Mouse (Mus musculus) cerebellum, postnatal 14 days (tissue): ENCODE data around the gene Atp2a1.
"Not testable (repeated sequence)": the region's sequence is repeated elsewhere in the genome, so short reads cannot be mapped to it uniquely, and the experiment has no call there.

Experiments used
- DNase-seq, 2 experiments: peaks; one replicate each; pipeline ENCODE4 v3.0.0; 2021; ENCODE audit warnings: mixed read lengths in 2 of 2

The Atp2a1 gene

DNA sequence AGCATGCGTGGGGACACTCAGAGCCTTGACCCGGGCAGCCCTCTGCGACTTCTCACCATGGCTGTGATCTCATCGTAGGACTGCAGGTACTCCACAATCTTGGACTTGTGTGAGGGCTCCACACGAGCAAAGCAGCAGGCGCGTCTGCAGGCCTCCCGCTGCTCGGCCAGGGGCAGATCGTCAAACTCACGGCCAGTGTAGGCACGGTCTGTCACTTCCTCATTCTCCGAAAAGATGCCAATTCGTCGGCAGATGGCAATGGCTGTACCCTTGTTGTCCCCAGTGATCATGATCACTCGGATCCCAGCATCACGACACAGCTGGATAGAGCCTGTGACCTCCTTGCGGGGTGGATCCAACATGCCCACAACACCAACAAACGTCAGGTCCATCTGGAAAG, 14.4 kb downstream of the Atp2a1 start:
- DNase-seq: no peak

GRCm38 (mm10) chr7:126446217-126446616, 16.7 kb downstream of the Atp2a1 start:
- no peak for DNase-seq

- DNase-seq: no peak
Observed at GRCm38 (mm10) chr7:126445104-126445815, 17.6 kb downstream of the Atp2a1 start.

DNA sequence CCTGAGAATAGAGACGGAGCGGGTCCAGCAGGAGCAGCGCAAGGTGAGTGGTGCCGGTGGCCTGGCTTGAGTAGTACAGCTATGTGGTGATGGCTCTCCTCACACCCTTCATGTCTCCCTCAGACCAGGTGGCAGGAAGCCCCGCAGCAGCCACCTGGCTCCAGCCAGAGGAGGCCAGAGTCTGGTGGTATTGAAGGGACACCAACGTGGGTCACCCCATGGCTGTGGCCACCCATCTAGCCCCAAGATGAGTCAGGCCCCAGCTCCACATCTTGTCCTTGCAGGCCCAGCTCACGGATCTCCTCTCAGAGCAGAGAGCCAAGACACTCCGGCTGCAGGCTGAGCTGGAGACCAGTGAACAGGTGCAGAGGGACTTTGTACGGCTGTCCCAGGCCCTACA, 18.4 kb downstream of the Atp2a1 start:
- DNase-seq: no peak

- DNase-seq: no peak
Observed at GRCm38 (mm10) chr7:126443997-126444396, 18.9 kb downstream of the Atp2a1 start.

DNA sequence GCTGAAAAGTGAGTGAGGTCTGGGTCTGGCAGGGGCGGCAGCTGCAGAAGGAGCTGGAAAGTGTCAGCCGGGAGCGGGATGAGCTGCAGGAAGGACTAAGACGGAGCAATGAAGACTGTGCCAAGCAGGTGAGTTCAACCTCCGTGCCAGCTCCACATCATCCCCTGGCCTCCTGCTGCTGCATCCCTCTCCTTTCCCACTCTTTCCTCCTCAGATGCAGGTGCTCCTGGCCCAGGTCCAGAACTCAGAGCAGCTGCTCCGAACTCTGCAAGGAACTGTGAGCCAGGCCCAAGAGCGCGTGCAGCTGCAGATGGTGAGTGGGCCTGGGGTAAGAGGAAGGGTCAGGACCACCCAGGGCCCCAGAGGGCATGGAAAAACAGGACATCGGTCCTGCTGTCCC, 22.8 kb downstream of the Atp2a1 start:
- peak in 1 of 2 experiments; percentile 24 for DNase-seq

DNA sequence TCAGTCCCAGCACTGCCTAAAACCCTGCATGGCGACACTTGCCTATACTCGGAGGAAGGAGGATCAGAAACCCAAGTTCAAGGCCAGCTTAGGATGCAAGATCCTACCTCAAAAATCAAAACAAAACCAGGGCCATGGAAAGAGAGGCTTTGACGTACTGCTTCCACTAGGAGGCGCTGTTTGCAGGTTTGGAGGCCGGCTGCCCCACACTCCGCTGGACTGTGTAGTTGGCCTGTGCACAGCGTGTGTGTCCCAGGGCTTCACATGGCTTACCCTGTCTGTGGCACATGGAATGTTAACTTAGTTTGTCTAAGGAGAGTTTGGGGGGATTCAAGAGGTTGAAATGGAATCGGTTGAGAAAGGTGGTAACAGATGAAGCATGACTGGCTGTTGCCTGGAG, 26.1 kb downstream of the Atp2a1 start:
- DNase-seq: peak; percentile 68 to 84

DNA sequence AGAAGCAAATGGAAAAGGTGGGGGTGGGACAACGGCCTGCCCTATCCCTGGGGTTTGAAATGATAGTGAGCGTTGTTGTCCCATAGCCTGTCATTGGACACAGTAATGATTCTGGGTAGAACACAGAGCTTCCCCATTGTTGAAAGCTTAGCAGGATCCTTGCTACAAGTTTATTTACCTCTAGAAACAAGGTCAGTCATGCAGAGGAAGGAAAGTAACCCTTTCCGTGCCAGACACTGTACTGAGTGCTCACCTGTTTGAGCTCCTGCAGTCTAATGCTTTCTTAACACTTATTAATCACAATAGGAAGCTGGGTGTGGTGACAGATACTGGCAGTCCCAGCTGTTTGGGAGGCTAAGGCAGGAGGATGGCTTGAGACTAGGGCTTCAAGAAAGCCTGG, 27.1 kb downstream of the Atp2a1 start:
- no peak for DNase-seq

- no peak for DNase-seq
Observed at GRCm38 (mm10) chr7:126434726-126435125, 28.2 kb downstream of the Atp2a1 start.

GRCm38 (mm10) chr7:126430167-126430566, 32.7 kb downstream of the Atp2a1 start:
- no peak for DNase-seq

GRCm38 (mm10) chr7:126429503-126429898, 33.4 kb downstream of the Atp2a1 start:
- no peak for DNase-seq

DNA sequence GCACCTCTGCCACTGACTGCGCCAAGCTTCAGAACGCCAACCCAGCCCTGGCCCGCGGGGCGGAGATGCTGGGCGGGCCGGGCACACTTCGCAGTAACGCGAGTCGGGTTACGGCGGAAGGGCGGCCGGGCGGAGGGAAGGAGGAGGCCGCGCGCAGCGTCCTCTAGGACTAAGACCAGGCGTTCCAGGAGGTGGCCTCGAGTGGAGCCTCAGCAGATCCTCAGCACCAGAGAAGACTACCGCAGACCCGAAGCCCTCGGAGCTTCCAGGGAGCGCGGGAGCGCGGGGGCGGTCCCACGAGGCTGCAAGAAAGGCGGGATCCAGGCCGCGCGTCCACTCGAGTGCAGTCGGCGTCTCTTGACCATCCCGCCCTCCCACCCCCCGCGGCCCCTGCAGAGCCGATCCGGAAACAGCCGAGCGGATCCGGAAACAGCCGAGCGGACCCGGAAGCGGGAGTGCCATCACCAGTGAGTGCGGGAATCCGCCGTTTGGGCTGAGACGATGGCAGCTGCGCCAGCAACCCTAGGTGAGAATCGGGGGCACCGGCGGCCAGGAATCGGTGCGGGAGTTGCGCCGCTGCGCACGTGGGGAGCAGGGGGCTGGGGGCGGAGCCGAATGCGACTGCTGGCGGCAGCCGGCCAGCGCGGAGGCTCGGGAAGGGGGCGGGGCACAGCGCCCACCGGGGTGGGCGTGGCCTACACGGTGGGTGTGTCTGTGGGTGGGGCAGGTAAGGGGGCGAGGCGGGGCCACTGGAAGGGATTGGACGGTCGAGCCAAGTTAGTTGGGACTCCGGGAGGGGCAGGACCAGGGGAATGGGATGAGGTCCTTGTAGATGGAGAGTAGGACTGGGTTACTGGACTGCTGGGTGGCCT, 34.0 kb downstream of the Atp2a1 start, which contains the start of gene Rabep2:
Rabep2 (plus strand) TSS at position 129 of the 872 bp plus-strand sequence.
- DNase-seq: peak; percentile 99 to 100

GRCm38 (mm10) chr7:126428154-126428553, 34.8 kb downstream of the Atp2a1 start:
- DNase-seq: no peak

DNA sequence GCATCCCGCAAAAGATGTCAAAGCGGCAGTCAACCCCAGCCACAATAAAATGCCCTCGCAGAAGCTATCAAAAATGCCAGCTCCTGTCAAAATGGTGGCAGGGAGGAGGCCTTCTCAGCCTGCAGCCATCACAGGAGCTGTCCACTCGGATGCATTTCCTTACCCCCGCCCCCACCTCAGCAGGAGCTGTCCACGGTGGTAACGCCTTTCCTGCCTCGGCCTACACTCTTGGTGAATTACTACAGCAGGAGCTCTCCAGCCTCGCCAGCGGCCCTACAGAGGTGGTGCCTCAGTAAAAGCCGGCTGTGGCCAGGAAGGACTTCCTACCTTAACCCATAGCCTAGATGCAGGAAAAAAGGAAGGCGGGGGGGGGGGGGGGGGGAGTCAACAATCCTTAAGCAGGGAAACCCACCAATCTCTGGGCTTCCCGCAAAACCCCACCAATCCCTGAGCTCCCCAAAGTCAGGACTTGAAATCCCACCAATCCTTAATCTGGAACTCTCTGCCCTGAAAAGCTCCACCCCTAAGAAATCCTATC, 35.5 kb downstream of the Atp2a1 start:
- no peak for DNase-seq

DNA sequence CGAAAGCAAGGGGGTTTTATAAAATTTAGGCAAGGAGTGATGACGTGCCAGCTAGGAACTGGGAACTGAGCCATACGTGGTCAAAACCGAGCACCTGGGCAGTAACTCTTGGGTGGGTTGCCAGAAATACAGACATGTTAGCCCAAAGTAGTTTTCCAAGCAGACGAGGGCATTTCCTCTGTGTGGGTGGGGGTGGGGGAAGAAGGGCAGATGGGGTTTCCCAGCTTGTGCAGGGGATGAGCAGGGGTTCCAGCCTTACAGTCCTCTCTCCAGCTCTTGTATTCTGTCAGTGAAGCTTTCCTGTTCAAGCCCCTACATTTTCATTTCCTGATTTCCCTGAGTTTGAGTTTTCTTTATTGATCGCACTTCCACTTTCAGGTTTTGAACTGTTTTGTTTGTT, 38.7 kb downstream of the Atp2a1 start:
- no peak for DNase-seq

- DNase-seq: no peak
Observed at GRCm38 (mm10) chr7:126421756-126422155, 41.2 kb downstream of the Atp2a1 start.

DNA sequence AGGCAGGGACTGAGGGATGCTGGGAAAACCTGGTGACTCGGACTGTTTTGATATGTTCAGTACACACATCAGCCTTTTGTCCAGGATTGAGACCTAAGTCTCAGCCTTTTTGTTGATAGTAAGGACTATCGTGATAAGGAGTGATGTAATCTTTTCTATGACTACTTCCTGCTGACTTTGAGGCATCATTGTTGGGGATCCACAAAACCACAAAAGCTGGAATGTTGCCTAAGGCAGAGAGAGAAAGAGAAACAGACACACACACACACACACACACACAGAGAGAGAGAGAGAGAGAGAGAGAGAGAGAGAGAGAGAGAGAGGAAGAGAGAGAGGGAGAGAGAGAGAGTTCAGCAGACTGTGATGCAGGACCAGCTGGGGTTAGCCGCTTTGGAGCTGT, 44.4 kb downstream of the Atp2a1 start:
- DNase-seq: no peak

DNA sequence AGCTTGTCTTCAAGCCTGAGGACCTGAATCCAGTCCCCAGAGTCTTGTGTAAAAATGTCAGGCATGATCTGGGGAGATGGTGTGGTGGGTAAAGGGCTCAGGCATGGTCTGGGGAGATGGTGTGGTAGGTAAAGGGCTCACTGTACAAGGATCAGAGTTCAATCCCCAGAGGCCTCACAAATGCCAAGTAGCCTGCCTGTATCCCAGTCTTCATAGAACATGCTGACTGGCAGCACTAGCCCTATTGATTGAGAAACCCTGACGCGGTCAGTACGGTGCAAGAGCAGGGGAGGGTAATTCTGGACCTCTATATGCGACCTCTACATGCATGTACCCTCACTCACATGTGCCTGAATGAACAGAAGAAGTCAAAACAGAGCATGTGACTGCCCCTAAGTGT, 45.3 kb downstream of the Atp2a1 start:
- no peak for DNase-seq

DNA sequence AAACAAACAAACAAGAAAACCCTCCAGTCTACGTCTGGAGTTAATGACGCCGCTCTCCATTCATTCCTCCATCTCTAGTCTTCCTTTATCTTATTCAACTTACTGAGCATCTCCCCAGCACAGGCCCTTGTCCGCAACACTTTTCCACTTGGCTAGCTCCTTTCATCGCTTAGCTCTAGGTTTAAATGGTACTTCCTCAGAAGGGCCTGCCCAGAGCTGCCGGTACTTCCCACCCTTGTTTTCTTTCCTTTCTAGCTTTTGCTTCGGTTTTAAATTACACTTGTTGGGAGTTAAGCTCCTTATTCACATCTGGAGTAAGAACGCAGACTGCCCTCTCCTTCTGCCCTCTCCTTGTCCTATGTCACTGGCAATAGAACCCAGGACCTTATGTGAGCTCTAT, 45.9 kb downstream of the Atp2a1 start:
- DNase-seq: no peak

GRCm38 (mm10) chr7:126416615-126417014, 46.3 kb downstream of the Atp2a1 start:
- DNase-seq: no peak

DNA sequence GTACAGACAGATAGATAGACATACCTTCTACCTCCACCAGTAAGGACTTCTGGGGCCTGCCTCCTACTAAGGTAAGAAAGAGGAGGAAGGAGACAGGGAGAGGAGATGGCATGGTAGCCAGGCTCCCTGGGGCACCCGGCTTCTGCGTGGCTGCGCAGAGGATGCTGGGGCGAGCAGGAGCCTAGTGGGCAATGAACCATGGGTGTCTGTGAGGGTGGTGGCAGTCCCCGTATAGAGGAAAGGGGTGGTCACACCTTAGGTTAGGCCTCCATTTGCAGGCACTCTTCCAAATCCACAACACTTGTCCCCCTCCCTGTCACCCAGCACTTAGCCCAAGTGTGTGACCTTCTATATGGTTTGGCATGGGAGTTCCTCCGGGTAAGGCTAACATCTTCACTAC, 48.2 kb downstream of the Atp2a1 start, which contains the start of gene Cd19:
Cd19 (minus strand) TSS at position 165 of the 400 bp plus-strand sequence.
- DNase-seq: no peak

DNA sequence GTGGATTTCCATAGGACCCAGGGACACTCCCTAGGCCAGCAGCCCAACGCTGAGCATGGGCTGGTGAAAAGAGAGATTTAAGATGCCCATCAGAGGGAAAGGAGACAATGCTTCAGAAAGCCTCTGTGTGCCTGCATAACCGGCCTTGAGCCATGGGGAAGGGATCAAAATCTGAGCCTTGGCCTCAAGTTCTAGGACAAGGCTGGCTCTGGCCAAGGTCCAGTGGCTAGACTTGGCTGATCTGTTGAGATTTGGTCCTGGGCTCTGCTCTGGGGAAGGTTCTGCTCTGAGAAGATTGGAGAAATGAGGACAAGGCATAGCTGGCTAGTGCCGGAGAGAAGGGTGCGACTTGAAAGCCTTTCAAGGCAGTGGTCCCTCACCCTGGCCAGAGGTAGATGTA, 51.8 kb downstream of the Atp2a1 start:
- no peak for DNase-seq

DNA sequence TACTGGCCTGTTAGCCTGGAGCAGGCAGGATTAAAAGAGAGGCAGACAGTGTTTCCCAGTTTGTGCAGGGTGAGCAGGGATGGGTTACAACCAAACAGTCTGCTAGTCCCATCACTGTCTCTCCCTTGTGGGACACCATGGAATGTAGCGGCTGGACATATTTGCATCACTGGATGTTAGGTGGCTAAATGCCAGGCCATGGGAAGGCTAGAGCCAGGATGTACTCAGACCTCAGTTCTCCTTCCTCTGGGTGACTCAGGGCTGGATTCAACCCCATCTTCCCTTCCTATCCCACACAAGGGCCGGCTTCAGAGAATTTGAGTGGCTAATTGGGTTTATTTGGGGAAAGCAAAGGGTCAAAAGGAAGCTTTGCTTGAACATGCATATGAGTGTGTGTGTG, 54.2 kb downstream of the Atp2a1 start:
- no peak for DNase-seq

DNA sequence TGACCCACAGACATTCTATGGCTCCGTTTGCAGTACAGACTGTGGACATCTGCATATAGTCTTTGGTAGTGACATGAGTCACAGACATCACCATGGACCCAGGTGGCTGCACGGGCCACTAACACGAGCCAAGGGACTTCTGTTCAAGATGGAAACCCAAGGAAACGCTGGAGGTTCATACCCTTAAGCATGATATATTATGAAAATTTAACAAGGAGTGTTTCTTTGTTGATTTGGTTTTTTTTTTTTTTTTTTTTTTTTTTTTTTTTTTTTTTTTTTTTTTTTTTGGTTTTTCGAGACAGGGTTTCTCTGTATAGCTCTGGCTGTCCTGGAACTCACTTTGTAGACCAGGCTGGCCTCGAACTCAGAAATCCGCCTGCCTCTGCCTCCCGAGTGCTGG, 60.4 kb downstream of the Atp2a1 start:
- DNase-seq: not testable (repeated sequence)
